Mouse (Mus musculus) stomach, embryonic 16.5 days (tissue): Measurements from ENCODE around the gene Sgms2. TPM values are rescaled to one million over a fixed set of nuclear protein-coding genes. Genes with fewer than 3 reads are reported as not detected.
A peak's percentile ranks its signal among the peaks of the same experiment; 100 is the strongest.

Source experiments
- ATAC-seq: fragments of 200-750 bp; cut with Nextera tagmentation; 2 replicates; pipeline ENCODE4 v1.8.0; 2017; ENCODE audit warnings: moderate number of reproducible peaks, moderate TSS enrichment; ENCODE audit not compliant: insufficient read depth, low FRiP score
- H3K27ac ChIP-seq: fragments of 300-500 bp; sonication (generic); 2 replicates; pipeline ENCODE4 v1.5.1; 2014; ENCODE audit warnings: low read length
- H3K27me3 ChIP-seq: fragments of 300-500 bp; sonication (generic); 2 replicates; pipeline ENCODE4 v1.6.1; 2014; ENCODE audit warnings: low read length, control low read depth, mixed read lengths; ENCODE audit not compliant: control insufficient read depth, insufficient read depth
- H3K36me3 ChIP-seq: fragments of 300-500 bp; sonication (generic); 2 replicates; pipeline ENCODE4 v1.6.1; 2014; ENCODE audit warnings: low read length; ENCODE audit not compliant: control insufficient read depth, insufficient read depth
- H3K4me1 ChIP-seq: fragments of 300-500 bp; sonication (generic); 2 replicates; pipeline ENCODE4 v1.6.1; 2014; ENCODE audit warnings: low read length, control low read depth, mixed read lengths; ENCODE audit not compliant: control insufficient read depth, insufficient read depth
- H3K4me2 ChIP-seq: fragments of 300-500 bp; sonication (generic); 2 replicates; pipeline ENCODE4 v1.6.1; 2014; ENCODE audit warnings: low read depth, low read length, mixed read lengths
- H3K4me3 ChIP-seq: fragments of 300-500 bp; sonication (generic); replicated peaks from 2 replicates; pipeline ENCODE4 v1.5.1; 2014; ENCODE audit warnings: mild to moderate bottlenecking, low read length
- H3K9ac ChIP-seq: fragments of 300-500 bp; sonication (generic); 2 replicates; pipeline ENCODE4 v1.6.1; 2014; ENCODE audit warnings: low read length
- H3K9me3 ChIP-seq: fragments of 300-500 bp; sonication (generic); replicated peaks from 2 replicates; pipeline ENCODE4 v1.6.1; 2016; ENCODE audit warnings: low read length, control low read depth; ENCODE audit not compliant: control insufficient read depth
- WGBS: fragments of 180-500 bp; shearing (Covaris S2); extraction: QIAGEN DNeasy Blood & Tissue Kit; methylation state at CpG from one replicate; pipeline ENCODE4 v1.1.7; 2014; 5-methylcytosine and 5-hydroxymethylcytosine counted together
- polyA plus RNA-seq: library from polyadenylated mRNA; unstranded; fragments of >200 nt; fragmentation: Nextera tagmentation; extraction: Ambion mirVana; gene quantifications from 2 replicates; pipeline ENCODE4 v1.2.1, GENCODE M21; 2015

The Sgms2 gene
- polyA plus RNA-seq, 1 experiment from 2014 or later: 12.1 TPM

DNA sequence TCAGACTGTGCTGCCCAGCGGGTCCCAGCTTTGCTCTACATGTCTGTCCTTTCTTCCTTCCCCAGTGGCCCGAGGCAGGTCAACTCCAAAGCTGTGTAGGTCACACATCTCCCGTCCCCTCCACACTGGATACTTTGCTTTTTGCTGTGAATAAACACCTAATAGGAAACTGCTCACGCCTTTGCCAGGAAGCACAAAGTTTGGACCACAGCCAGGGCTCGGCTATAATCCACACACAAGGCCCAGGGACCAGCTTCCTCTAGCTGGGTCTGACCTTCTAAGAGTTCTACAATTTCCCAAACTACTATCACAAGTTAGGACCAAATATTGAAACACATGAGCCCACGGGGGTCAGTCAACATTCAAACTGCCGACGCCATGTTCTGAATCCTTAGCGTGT lies 192.1 kb downstream of the Sgms2 start:
- Histone ChIP-seq H3K9ac (no peak overlapping the region), H3K4me3 (no peak overlapping the region), H3K27me3 (no peaks in the 10 kb centered on the region), H3K27ac (no peak overlapping the region), H3K9me3 (no peaks in the 10 kb centered on the region), H3K36me3 (no peaks in the 10 kb centered on the region), H3K4me1 (no peaks in the 10 kb centered on the region), H3K4me2 (no peak overlapping the region)
- WGBS: 82% methylated on average over 9 of the region's 9 CpGs
- no peak for ATAC-seq

DNA sequence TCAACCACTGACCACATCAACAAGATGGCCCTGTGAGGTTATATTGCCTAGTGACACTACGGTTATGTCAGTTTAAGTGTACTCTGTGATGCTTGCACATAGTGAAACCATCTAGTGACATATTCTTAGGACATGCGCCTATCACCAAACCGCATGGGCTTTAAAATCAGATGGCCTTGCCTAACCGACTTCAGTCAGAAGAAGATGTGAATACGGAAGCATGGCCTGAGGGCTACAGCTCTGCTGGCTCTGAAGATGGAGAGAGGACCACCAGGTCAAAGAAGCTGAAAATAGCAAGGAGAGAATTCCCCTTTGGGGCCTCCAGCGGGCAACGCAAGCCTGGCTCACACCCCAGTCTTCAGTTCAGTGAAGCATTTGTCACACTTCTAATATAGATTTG lies 194.3 kb downstream of the Sgms2 start:
- H3K27me3 ChIP-seq: no peaks in the 10 kb centered on the region
- no peaks in the 10 kb centered on the region for H3K9me3 ChIP-seq
- no peak overlapping the region for H3K4me3 ChIP-seq
- WGBS: 90% methylated on average over 7 of the region's 7 CpGs
- H3K36me3 ChIP-seq: no peaks in the 10 kb centered on the region
- ATAC-seq: no peak
- no peak overlapping the region for H3K27ac ChIP-seq
- no peak overlapping the region for H3K9ac ChIP-seq
- H3K4me1 ChIP-seq: no peaks in the 10 kb centered on the region
- H3K4me2 ChIP-seq: no peak overlapping the region

DNA sequence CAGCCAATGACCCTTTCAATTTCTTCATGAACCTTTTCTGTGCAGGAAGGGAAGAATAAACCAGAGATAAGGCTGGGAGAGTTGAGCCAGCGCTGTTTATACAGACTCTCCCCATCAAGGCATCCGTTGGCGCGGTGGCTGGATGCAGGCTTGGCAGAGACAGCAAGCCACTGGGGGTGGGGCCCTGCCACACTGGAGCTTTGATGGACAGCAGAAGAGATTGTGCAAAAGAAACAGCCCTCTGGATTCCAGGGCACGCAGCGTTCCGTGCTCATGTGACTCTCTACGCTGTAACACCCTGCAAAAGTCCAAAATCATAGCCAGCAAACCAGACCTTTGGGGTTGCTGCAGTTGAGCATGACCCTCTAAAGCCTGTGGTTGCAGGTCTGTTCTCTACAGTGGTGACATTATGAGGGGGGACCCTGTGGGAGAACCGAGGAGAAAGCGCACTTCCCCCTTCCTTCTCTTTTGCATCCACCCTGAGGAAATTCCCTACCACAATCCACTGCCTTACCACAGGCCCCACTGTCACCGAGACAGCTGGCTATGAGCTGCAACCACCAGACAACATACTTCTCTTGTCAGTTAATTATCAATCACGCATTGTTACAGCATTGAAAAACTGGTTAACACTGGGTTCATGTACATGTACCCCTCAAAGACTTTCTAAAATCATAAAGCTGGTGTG lies 195.6 kb downstream of the Sgms2 start:
- no peak overlapping the region for H3K4me3 ChIP-seq
- no peaks in the 10 kb centered on the region for H3K9me3 ChIP-seq
- H3K9ac ChIP-seq: no peak overlapping the region
- WGBS: 65% methylated on average over 12 of the region's 12 CpGs
- H3K4me1 ChIP-seq: no peaks in the 10 kb centered on the region
- H3K27me3 ChIP-seq: no peaks in the 10 kb centered on the region
- no peak overlapping the region for H3K4me2 ChIP-seq
- no peaks in the 10 kb centered on the region for H3K36me3 ChIP-seq
- no peak; the same call in 1 of the 2 replicates for ATAC-seq
- H3K27ac ChIP-seq: no peak overlapping the region

DNA sequence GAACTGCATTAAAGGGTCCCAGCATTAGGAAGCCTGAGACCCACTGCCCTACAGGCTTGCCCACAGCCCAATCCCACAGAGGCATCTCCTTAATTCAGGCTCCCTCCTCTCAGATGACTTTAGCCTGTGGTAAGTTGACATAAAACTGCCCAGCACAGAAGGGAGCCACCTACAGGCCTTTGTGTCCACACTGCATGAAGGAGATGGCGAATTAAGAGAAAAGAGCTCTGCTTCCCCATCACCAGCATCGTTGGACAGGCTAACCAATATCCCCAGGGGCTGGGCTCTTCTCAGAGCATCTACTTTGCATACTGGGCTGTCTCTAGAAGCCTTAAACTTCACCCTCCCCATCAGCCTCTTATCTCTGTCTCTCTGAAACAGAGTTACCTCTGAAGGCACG lies 196.7 kb downstream of the Sgms2 start:
- no peak for ATAC-seq
- H3K9me3 ChIP-seq: no peaks in the 10 kb centered on the region
- no peak overlapping the region for H3K27ac ChIP-seq
- H3K4me1 ChIP-seq: no peaks in the 10 kb centered on the region
- WGBS: 55% methylated on average over 3 of the region's 3 CpGs
- no peaks in the 10 kb centered on the region for H3K36me3 ChIP-seq
- no peak overlapping the region for H3K9ac ChIP-seq
- H3K4me2 ChIP-seq: no peak overlapping the region
- no peaks in the 10 kb centered on the region for H3K27me3 ChIP-seq
- H3K4me3 ChIP-seq: no peak overlapping the region

DNA sequence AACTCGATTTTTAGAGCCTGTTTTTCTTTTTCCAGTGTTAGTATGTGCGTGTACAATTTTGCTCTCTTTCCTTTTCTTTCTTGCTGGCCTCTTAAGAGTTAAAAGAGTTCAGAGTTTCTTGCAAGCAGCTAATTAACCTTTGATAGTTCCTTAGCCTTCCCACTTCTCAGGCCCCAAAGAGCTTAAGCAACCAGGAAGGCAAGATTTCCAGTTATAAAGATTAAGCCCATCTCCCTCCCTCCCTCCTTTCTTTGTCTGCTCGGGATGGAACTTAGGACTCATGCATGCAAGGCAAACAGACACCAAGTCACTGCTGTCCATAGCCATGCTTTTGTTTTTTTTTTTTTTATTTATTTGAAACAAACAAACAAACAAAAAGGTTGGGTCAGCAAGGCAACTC lies 198.3 kb downstream of the Sgms2 start:
- no peak for ATAC-seq
- H3K4me3 ChIP-seq: no peak overlapping the region
- WGBS: 70% methylated on average over 3 of the region's 3 CpGs
- no peaks in the 10 kb centered on the region for H3K36me3 ChIP-seq
- H3K4me2 ChIP-seq: no peak overlapping the region
- no peaks in the 10 kb centered on the region for H3K27me3 ChIP-seq
- H3K9ac ChIP-seq: no peak overlapping the region
- no peak overlapping the region for H3K27ac ChIP-seq
- no peaks in the 10 kb centered on the region for H3K4me1 ChIP-seq
- no peaks in the 10 kb centered on the region for H3K9me3 ChIP-seq

DNA sequence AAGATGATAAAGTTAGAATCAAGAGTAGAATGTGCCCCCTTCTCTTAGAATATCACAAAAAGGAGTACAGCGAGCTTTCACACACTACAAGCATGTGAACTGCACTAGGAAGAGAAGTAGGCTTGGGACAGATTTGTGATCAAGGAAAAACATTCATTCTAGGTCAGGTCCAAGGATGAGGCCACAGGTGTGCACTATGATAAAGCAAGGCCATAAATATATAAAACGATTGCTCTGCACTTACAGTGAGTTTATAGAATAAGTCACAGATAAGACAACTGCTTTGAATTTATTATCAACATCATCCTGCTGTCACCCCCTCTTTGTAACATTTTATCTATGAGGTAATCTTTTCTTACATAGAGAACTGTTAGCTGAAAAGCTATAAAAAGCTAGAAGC lies 198.9 kb downstream of the Sgms2 start:
- no peaks in the 10 kb centered on the region for H3K27me3 ChIP-seq
- no peak overlapping the region for H3K4me3 ChIP-seq
- no peak overlapping the region for H3K27ac ChIP-seq
- H3K9me3 ChIP-seq: no peaks in the 10 kb centered on the region
- H3K36me3 ChIP-seq: no peaks in the 10 kb centered on the region
- ATAC-seq: no peak
- H3K4me1 ChIP-seq: no peaks in the 10 kb centered on the region
- no peak overlapping the region for H3K4me2 ChIP-seq
- no peak overlapping the region for H3K9ac ChIP-seq
- 64% methylated on average over 2 of the region's 2 CpGs for WGBS

DNA sequence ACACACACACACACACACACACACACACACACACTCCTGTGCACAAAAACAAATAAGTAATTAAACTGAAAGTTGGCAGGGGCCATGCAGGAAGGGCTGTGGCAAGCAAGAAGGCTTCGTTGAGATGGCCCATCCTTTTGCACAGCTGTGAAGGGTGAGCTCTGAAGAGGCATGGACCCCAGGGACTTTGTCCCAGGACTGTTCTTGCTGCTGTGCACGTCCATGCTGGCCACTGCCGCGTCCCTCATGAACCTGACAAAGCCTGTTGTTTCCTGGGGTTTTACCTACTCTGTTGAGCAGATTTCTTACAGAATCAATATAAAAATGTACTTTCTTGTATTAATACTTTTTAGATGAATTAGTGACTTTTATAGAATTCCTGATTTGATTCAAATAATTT lies 199.3 kb downstream of the Sgms2 start:
- WGBS: 83% methylated on average over 4 of the region's 4 CpGs
- no peak overlapping the region for H3K27ac ChIP-seq

DNA sequence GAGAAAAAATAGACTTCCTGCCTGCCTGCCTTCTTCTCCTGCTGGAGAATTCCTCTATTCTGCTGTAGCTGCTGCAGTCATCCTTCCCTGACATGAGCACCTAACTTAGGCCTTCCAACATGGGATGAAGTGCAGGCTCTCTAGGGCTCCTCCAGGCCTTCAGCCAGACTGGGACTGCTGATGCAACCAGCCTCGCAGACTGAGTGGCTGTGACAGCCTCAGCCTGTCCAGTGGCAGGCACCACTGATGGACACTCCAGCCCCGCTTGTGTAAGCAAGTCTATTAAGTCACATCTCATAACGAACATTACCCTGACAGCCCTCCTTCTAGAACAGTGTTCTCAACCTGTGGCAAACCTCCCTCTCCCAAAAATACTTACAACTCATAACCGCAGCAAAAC lies 217.1 kb downstream of the Sgms2 start:
- Histone ChIP-seq H3K27me3 (no peaks in the 10 kb centered on the region), H3K9me3 (no peaks in the 10 kb centered on the region), H3K27ac (no peak overlapping the region), H3K36me3 (no peaks in the 10 kb centered on the region), H3K4me2 (no peak overlapping the region), H3K4me1 (peaks cover 14% of the 10 kb centered on the region; the same call in 1 of the 2 replicates), H3K4me3 (no peak overlapping the region), H3K9ac (no peak overlapping the region)
- 85% methylated on average over 4 of the region's 4 CpGs for WGBS
- no peak for ATAC-seq

More for the DNA sequence above, 199.3 kb downstream of the Sgms2 start:
- H3K4me1 ChIP-seq: no peaks in the 10 kb centered on the region
- H3K9ac ChIP-seq: no peak overlapping the region
- no peak overlapping the region for H3K4me2 ChIP-seq
- no peaks in the 10 kb centered on the region for H3K36me3 ChIP-seq
- H3K9me3 ChIP-seq: no peaks in the 10 kb centered on the region
- no peak for ATAC-seq
- H3K4me3 ChIP-seq: no peak overlapping the region
- no peaks in the 10 kb centered on the region for H3K27me3 ChIP-seq

DNA sequence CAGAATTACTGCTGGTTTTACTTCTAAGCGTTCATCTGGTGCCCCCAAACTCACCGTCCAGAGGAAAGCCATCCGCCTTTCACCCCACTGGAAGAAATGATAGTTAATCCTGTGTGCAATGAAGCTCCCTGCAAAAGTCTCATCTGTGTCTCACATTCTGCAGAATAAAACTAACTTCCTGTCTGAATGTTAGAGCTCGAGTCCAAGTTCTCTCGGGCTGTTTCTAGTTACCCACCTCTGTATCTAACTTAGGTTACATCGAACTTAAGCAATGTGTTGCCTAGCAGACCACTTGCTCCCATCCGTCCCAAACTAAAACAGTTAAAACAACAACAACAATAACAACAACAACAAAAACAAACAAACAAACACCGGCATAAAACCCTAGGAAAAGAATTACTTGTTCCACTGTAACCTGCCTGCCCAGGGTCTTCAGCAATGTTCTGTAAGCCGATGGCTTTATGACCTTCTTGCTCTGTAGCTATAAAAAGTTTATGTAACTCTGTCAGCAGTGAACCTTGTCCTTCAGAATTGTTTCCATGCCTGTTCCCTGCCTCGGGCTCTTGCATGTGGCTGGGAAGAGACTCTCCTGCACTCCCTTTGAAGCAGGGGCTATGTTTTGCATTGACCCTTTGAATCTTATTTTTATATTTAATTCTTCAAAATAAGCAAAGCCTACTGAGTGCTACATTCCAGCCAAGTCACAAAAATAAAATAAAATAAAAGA lies 218.7 kb downstream of the Sgms2 start:
- H3K9ac ChIP-seq: peak overlapping the region; percentile 89
- 19% methylated on average over 10 of the region's 10 CpGs for WGBS

More for the DNA sequence above, 218.7 kb downstream of the Sgms2 start:
- Histone ChIP-seq H3K4me3 (peak overlapping the region; percentile 84), H3K27ac (peak overlapping the region; percentile 90), H3K4me1 (peaks cover 19% of the 10 kb centered on the region), H3K27me3 (no peaks in the 10 kb centered on the region), H3K9me3 (no peaks in the 10 kb centered on the region), H3K36me3 (no peaks in the 10 kb centered on the region), H3K4me2 (peak overlapping the region; percentile 60)
- ATAC-seq: peak; percentile 3; the same call in 1 of the 2 replicates
